Comparison of ENCODE assay signal across 8 mouse cellular contexts in the genomic region with DNA sequence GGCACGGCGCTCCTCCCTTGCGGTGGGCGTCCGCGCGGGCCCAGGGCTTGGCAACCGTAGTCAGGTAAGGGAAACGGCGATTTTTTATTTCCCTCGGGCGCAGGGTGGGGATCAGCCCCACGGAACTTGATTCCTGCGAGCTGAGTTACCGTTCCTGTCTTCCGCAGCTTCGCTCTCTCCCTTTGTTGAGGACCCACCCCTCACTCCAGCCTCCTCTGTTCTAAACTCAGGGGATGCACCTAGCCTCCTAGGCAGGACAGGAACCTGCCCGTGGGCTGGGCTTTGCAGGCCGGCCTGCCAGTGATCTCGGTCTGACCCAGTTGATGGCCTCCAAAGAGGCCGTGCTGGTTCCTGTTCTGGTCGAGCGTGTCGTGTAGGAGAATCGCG. TPM values are rescaled to one million over a fixed set of nuclear protein-coding genes. Genes with fewer than 3 reads are reported as not detected.
DNase-seq lines count a peak whose midpoint lies in the region; ATAC-seq and TF ChIP-seq lines count a peak whose summit lies in the region.

No protein-coding gene starts in this region.

- H3K9me3 ChIP-seq in heart, embryonic 12.5 days (replicated peaks) = no peaks in the 10 kb centered on the region
- H3K9me3 ChIP-seq in G1E (replicated peaks) = no peaks in the 10 kb centered on the region
- H3K9me3 ChIP-seq in heart, postnatal 0 days (replicated peaks; ENCODE audit: control insufficient read depth, low read length) = no peaks in the 10 kb centered on the region

- no peaks in the 10 kb centered on the region for H3K27me3 ChIP-seq in heart, embryonic 12.5 days (replicated peaks)
- no peaks in the 10 kb centered on the region for H3K27me3 ChIP-seq in G1E (ENCODE audit: insufficient read depth, low read length)
- no peaks in the 10 kb centered on the region for H3K27me3 ChIP-seq in heart, postnatal 0 days (ENCODE audit: control insufficient read depth, insufficient read depth, low read length)

- H3K27ac ChIP-seq in heart, embryonic 12.5 days (ENCODE audit: poor library complexity, severe bottlenecking) = peak overlapping the region; percentile 40; the same call in 1 of the 2 replicates
- peak overlapping the region; percentile 62 for H3K27ac ChIP-seq in heart, postnatal 0 days (ENCODE audit: low read depth)

- TF ChIP-seq CTCF in G1E (IDR thresholded peaks at IDR 0.05; ENCODE audit: low read depth, low read length) = no peak
- no peak for TF ChIP-seq CTCF in heart, postnatal 0 days (IDR thresholded peaks at IDR 0.05; ENCODE audit: low read depth)

- ATAC-seq in heart, embryonic 12.5 days (ENCODE audit: insufficient number of reproducible peaks, low FRiP score) = no peak
- ATAC-seq in G1E (ENCODE audit: extremely low read depth, insufficient number of reproducible peaks, low FRiP score, poor library complexity, severe bottlenecking) = no peak
- no peak for ATAC-seq in heart, postnatal 0 days (ENCODE audit: insufficient read depth, low read depth)
- peak; percentile 6; the same call in 1 of the 2 replicates for ATAC-seq in megakaryocyte progenitor cell, adult 5-6 weeks (replicated peaks; ENCODE audit: poor library complexity)

- peak overlapping the region; percentile 83 for H3K4me2 ChIP-seq in heart, embryonic 12.5 days
- peak overlapping the region; percentile 86 for H3K4me2 ChIP-seq in heart, postnatal 0 days (ENCODE audit: low read depth, low read length)

- DNase-seq in heart, postnatal 4 days = no peak
- peak; percentile 40 for DNase-seq in G1E (ENCODE audit: low spot score)
- no peak for DNase-seq in heart, postnatal 0 days (ENCODE audit: low spot score)
- no peak for DNase-seq in adrenal gland, postnatal 25 days
- no peak for DNase-seq in urinary bladder, adult 18-20 months (ENCODE audit: low spot score in 2 of 2)
- DNase-seq in thymus, postnatal 0 days (ENCODE audit: low spot score) = no peak

- TF ChIP-seq EP300 in heart, postnatal 0 days (IDR thresholded peaks at IDR 0.05; ENCODE audit: low read depth) = no peak

- peaks cover 52% of the 10 kb centered on the region for H3K36me3 ChIP-seq in heart, embryonic 12.5 days
- H3K36me3 ChIP-seq in G1E (replicated peaks) = peaks cover 66% of the 10 kb centered on the region
- peaks cover 42% of the 10 kb centered on the region for H3K36me3 ChIP-seq in heart, postnatal 0 days (replicated peaks; ENCODE audit: control insufficient read depth, insufficient read depth, low read length)

- H3K4me1 ChIP-seq in heart, embryonic 12.5 days (replicated peaks) = peaks cover 35% of the 10 kb centered on the region
- peaks cover 55% of the 10 kb centered on the region for H3K4me1 ChIP-seq in G1E (ENCODE audit: insufficient read depth, low read depth, low read length)
- peaks cover 19% of the 10 kb centered on the region for H3K4me1 ChIP-seq in heart, postnatal 0 days (ENCODE audit: control insufficient read depth, insufficient read depth)

- peak overlapping the region; percentile 74 for H3K4me3 ChIP-seq in heart, embryonic 12.5 days
- peak overlapping the region; percentile 93 for H3K4me3 ChIP-seq in G1E (ENCODE audit: low read depth, low read length)
- peak overlapping the region; percentile 80 for H3K4me3 ChIP-seq in heart, postnatal 0 days (ENCODE audit: low read depth, low read length)

- H3K9ac ChIP-seq in heart, embryonic 12.5 days = peak overlapping the region; percentile 85
- H3K9ac ChIP-seq in heart, postnatal 0 days (replicated peaks; ENCODE audit: low read depth, low read length) = peak overlapping the region; percentile 73

- WGBS in heart, embryonic 12.5 days = 0% methylated on average over 26 of the region's 26 CpGs
- WGBS in heart, postnatal 0 days = under 1% methylated on average over 26 of the region's 26 CpGs

RNA-seq across cellular contexts. Expression of a gene that starts 0.4 kb away (rescaled TPM):
- 34.3 and 34.9 TPM in 2 replicates for polyA plus RNA-seq in heart, embryonic 12.5 days (2016; fragmentation: Nextera tagmentation; extraction: Ambion mirVana)
- total RNA-seq in heart, postnatal 4 days (2021) = 10 to 100 TPM; 16.0 to 19.2 TPM
- 20.7 and 22.3 TPM in 2 replicates for total RNA-seq in G1E (2014; fragmentation: Nextera tagmentation)
- 29.2 and 30.0 TPM in 2 replicates for total RNA-seq in G1E (2017)
- polyA plus RNA-seq in G1E (2012) = 12.9 and 13.7 TPM in 2 replicates
- total RNA-seq in heart, postnatal 0 days (2014; rRNA removed; ENCODE audit: low replicate concordance) = 21.7 and 57.9 TPM in 2 replicates
- polyA plus RNA-seq in heart, postnatal 0 days (2015; fragmentation: Nextera tagmentation; extraction: Ambion mirVana) = 23.8 and 27.0 TPM in 2 replicates
- 15.9 and 17.5 TPM in 2 replicates for total RNA-seq in megakaryocyte progenitor cell, adult 5-6 weeks (2015)
- 17.8 and 23.7 TPM in 2 replicates for total RNA-seq in megakaryocyte progenitor cell, adult 5-6 weeks (2017)
- 27.7 and 29.5 TPM in 2 replicates for total RNA-seq in adrenal gland, postnatal 25 days (2021)
- 28.4 and 30.8 TPM in 2 replicates for polyA plus RNA-seq in thymus, postnatal 0 days (2015; fragmentation: Nextera tagmentation; extraction: Ambion mirVana)

RNA-seq across cellular contexts. Expression of a gene that starts 0.7 kb away (rescaled TPM):
- polyA plus RNA-seq in heart, embryonic 12.5 days (2016; fragmentation: Nextera tagmentation; extraction: Ambion mirVana) = 152 and 163 TPM in 2 replicates
- total RNA-seq in heart, postnatal 4 days (2021) = 10 to 100 TPM; 53.3 to 56.9 TPM
- total RNA-seq in G1E (2014; fragmentation: Nextera tagmentation) (112 and 119 TPM in 2 replicates), G1E (2017) (150 and 155 TPM in 2 replicates)
- 81.8 and 94.2 TPM in 2 replicates for polyA plus RNA-seq in G1E (2012)
- total RNA-seq in heart, postnatal 0 days (2014; rRNA removed; ENCODE audit: low replicate concordance) = 42.1 and 51.1 TPM in 2 replicates
- 35.2 and 39.4 TPM in 2 replicates for polyA plus RNA-seq in heart, postnatal 0 days (2015; fragmentation: Nextera tagmentation; extraction: Ambion mirVana)
- total RNA-seq in megakaryocyte progenitor cell, adult 5-6 weeks (2015) = 180 and 190 TPM in 2 replicates
- 184 and 199 TPM in 2 replicates for total RNA-seq in megakaryocyte progenitor cell, adult 5-6 weeks (2017)
- total RNA-seq in adrenal gland, postnatal 25 days (2021) = 14.2 and 14.4 TPM in 2 replicates
- 195 and 217 TPM in 2 replicates for polyA plus RNA-seq in thymus, postnatal 0 days (2015; fragmentation: Nextera tagmentation; extraction: Ambion mirVana)

RNA-seq across cellular contexts. Expression of a gene that starts 6.3 kb away (rescaled TPM):
- polyA plus RNA-seq in heart, embryonic 12.5 days (2016; fragmentation: Nextera tagmentation; extraction: Ambion mirVana) = 135 and 140 TPM in 2 replicates
- total RNA-seq in heart, postnatal 4 days (2021) = 10 to 100 TPM; 33.4 to 41.5 TPM
- total RNA-seq in G1E (2014; fragmentation: Nextera tagmentation) (168 and 174 TPM in 2 replicates), G1E (2017) (373 and 386 TPM in 2 replicates)
- 174 and 196 TPM in 2 replicates for polyA plus RNA-seq in G1E (2012)
- total RNA-seq in heart, postnatal 0 days (2014; rRNA removed; ENCODE audit: low replicate concordance) = 27.4 and 90.6 TPM in 2 replicates
- 65.4 and 65.8 TPM in 2 replicates for polyA plus RNA-seq in heart, postnatal 0 days (2015; fragmentation: Nextera tagmentation; extraction: Ambion mirVana)
- total RNA-seq in megakaryocyte progenitor cell, adult 5-6 weeks (2015) = 206 and 223 TPM in 2 replicates
- 253 and 266 TPM in 2 replicates for total RNA-seq in megakaryocyte progenitor cell, adult 5-6 weeks (2017)
- 48.6 and 54.7 TPM in 2 replicates for total RNA-seq in adrenal gland, postnatal 25 days (2021)
- 353 and 376 TPM in 2 replicates for polyA plus RNA-seq in thymus, postnatal 0 days (2015; fragmentation: Nextera tagmentation; extraction: Ambion mirVana)

RNA-seq across cellular contexts. Expression of a gene that starts 28.9 kb away (rescaled TPM):
- 0.73 and 1.0 TPM in 2 replicates for polyA plus RNA-seq in heart, embryonic 12.5 days (2016; fragmentation: Nextera tagmentation; extraction: Ambion mirVana)
- total RNA-seq in heart, postnatal 4 days (2021) = 1 to 10 TPM; 1.2 to 1.5 TPM
- total RNA-seq in G1E (2014; fragmentation: Nextera tagmentation) = 2.8 and 2.9 TPM in 2 replicates
- 0.66 and 0.70 TPM in 2 replicates for total RNA-seq in G1E (2017)
- 0.06 TPM in 1 of 2 replicates, not detected in the other for polyA plus RNA-seq in G1E (2012)
- total RNA-seq in heart, postnatal 0 days (2014; rRNA removed; ENCODE audit: low replicate concordance) = not detected in 2 replicates
- polyA plus RNA-seq in heart, postnatal 0 days (2015; fragmentation: Nextera tagmentation; extraction: Ambion mirVana) = 1.6 and 2.4 TPM in 2 replicates
- 0.37 and 0.74 TPM in 2 replicates for total RNA-seq in megakaryocyte progenitor cell, adult 5-6 weeks (2015)
- 1.1 TPM in 1 of 2 replicates, not detected in the other for total RNA-seq in megakaryocyte progenitor cell, adult 5-6 weeks (2017)
- 0.64 TPM in 1 of 2 replicates, not detected in the other for total RNA-seq in adrenal gland, postnatal 25 days (2021)
- polyA plus RNA-seq in thymus, postnatal 0 days (2015; fragmentation: Nextera tagmentation; extraction: Ambion mirVana) = 0.44 and 0.60 TPM in 2 replicates

RNA-seq across cellular contexts. Expression of a gene that starts 29.2 kb away (rescaled TPM):
- 52.9 and 53.5 TPM in 2 replicates for polyA plus RNA-seq in heart, embryonic 12.5 days (2016; fragmentation: Nextera tagmentation; extraction: Ambion mirVana)
- total RNA-seq in heart, postnatal 4 days (2021) = 10 to 100 TPM; 27.3 to 31.4 TPM
- total RNA-seq in G1E (2014; fragmentation: Nextera tagmentation) (25.4 and 30.8 TPM in 2 replicates), G1E (2017) (30.4 and 30.6 TPM in 2 replicates)
- polyA plus RNA-seq in G1E (2012) = 84.5 and 102 TPM in 2 replicates
- total RNA-seq in heart, postnatal 0 days (2014; rRNA removed; ENCODE audit: low replicate concordance) = 42.0 and 149 TPM in 2 replicates
- 41.0 and 55.2 TPM in 2 replicates for polyA plus RNA-seq in heart, postnatal 0 days (2015; fragmentation: Nextera tagmentation; extraction: Ambion mirVana)
- 16.1 and 27.6 TPM in 2 replicates for total RNA-seq in megakaryocyte progenitor cell, adult 5-6 weeks (2015)
- 16.6 and 25.9 TPM in 2 replicates for total RNA-seq in megakaryocyte progenitor cell, adult 5-6 weeks (2017)
- 23.5 and 37.0 TPM in 2 replicates for total RNA-seq in adrenal gland, postnatal 25 days (2021)
- polyA plus RNA-seq in thymus, postnatal 0 days (2015; fragmentation: Nextera tagmentation; extraction: Ambion mirVana) = 72.6 and 78.5 TPM in 2 replicates
